Mouse (Mus musculus) midbrain, embryonic 13.5 days (tissue): ENCODE measurements around the gene Hspb6. TPM values are rescaled to one million over a fixed set of nuclear protein-coding genes. Genes with fewer than 3 reads are reported as not detected.
A peak's percentile ranks its signal among the peaks of the same experiment; 100 is the strongest.

Source experiments
- ATAC-seq: fragments of 200-750 bp; cut with Nextera tagmentation; 2 replicates; pipeline ENCODE4 v1.8.0; 2017; ENCODE audit warnings: mild to moderate bottlenecking, moderate TSS enrichment, moderate library complexity
- H3K27ac ChIP-seq: fragments of 300-500 bp; sonication (generic); 2 replicates; pipeline ENCODE4 v1.5.1; 2015; ENCODE audit warnings: inconsistent platforms, mild to moderate bottlenecking, moderate library complexity
- H3K27me3 ChIP-seq: fragments of 300-500 bp; sonication (generic); 2 replicates; pipeline ENCODE4 v1.6.1; 2015; ENCODE audit warnings: mild to moderate bottlenecking, inconsistent platforms
- H3K36me3 ChIP-seq: fragments of 300-500 bp; sonication (generic); 2 replicates; pipeline ENCODE4 v1.6.1; 2015; ENCODE audit warnings: mild to moderate bottlenecking, inconsistent platforms
- H3K4me1 ChIP-seq: fragments of 300-500 bp; sonication (generic); replicated peaks from 2 replicates; pipeline ENCODE4 v1.6.1; 2015; ENCODE audit warnings: inconsistent platforms
- H3K4me2 ChIP-seq: fragments of 300-500 bp; sonication (generic); replicated peaks from 2 replicates; pipeline ENCODE4 v1.6.1; 2015; ENCODE audit warnings: moderate library complexity, mild to moderate bottlenecking, inconsistent platforms
- H3K4me3 ChIP-seq: fragments of 300-500 bp; sonication (generic); replicated peaks from 2 replicates; pipeline ENCODE4 v1.5.1; 2015; ENCODE audit warnings: mild to moderate bottlenecking, inconsistent platforms
- H3K9ac ChIP-seq: fragments of 300-500 bp; sonication (generic); replicated peaks from 2 replicates; pipeline ENCODE4 v1.6.1; 2015; ENCODE audit warnings: mild to moderate bottlenecking, inconsistent platforms
- H3K9me3 ChIP-seq: fragments of 300-500 bp; sonication (generic); 2 replicates; pipeline ENCODE4 v1.6.1; 2016; ENCODE audit warnings: mild to moderate bottlenecking, inconsistent platforms
- WGBS: fragments of 180-500 bp; shearing (Covaris S2); methylation state at CpG from one replicate; pipeline ENCODE4 v1.1.7; 2015; 5-methylcytosine and 5-hydroxymethylcytosine counted together
- polyA plus RNA-seq: library from polyadenylated mRNA; unstranded; fragments of >200 nt; fragmentation: Nextera tagmentation; extraction: Ambion mirVana; gene quantifications from 2 replicates; pipeline ENCODE4 v1.2.1, GENCODE M21; 2015

Hspb6 gene
- polyA plus RNA-seq, 1 experiment from 2014 or later = 6.6 TPM

GRCm38 (mm10) chr7:30566033-30566432 is 14.1 kb downstream of the Hspb6 start:
- 91% methylated on average over 9 of the region's 9 CpGs for WGBS
- Histone ChIP-seq H3K4me1 (peaks cover 17% of the 10 kb centered on the region), H3K9ac (no peak overlapping the region), H3K36me3 (peaks cover 58% of the 10 kb centered on the region), H3K4me2 (no peak overlapping the region), H3K9me3 (no peaks in the 10 kb centered on the region), H3K4me3 (no peak overlapping the region), H3K27ac (no peak overlapping the region), H3K27me3 (no peaks in the 10 kb centered on the region)
- no peak for ATAC-seq

DNA sequence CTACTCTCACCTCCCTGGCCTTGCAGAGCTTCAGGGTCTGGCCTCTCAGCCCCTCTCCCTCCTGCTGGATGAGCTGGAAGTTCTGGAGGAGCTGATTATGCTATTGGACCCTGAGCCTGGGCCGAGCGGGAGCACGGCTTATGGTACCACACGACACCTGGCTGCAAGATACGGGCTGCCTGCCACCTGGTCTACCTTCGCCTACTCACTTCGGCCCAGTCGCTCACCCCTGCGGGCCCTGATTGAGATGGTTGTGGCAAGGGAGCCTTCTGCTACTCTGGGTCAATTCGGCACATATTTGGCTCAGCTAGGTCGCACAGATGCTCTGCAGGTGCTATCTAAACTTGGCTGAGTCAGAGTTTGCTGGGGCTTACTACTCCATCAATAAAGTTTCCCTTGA is 15.6 kb downstream of the Hspb6 start:
- H3K4me2 ChIP-seq = no peak overlapping the region
- H3K4me3 ChIP-seq = no peak overlapping the region
- 93% methylated on average over 11 of the region's 11 CpGs for WGBS
- no peak overlapping the region for H3K9ac ChIP-seq
- H3K27ac ChIP-seq = no peak overlapping the region
- H3K36me3 ChIP-seq = peaks cover 71% of the 10 kb centered on the region
- no peak for ATAC-seq
- H3K4me1 ChIP-seq = peaks cover 10% of the 10 kb centered on the region
- no peaks in the 10 kb centered on the region for H3K27me3 ChIP-seq
- no peaks in the 10 kb centered on the region for H3K9me3 ChIP-seq

DNA sequence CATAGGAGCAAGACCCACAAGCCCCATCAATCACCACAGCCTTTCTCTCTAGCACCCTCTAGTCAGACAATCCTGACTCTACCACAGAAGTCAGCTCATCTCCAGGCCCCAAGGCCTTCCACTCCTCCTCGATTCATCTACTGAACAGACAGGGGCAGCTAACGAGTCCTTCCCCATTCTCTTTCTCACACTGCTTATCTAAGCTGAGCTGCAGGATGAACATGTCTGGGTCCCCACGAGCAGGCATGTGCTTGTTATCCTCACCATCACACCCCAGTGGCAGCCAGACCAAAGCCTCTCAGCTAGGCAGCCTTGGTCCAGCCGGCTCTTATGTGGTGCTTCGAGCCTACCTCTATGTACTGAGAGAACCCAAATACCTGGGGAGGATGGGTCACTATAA is 20.4 kb downstream of the Hspb6 start:
- Histone ChIP-seq H3K4me3 (no peak overlapping the region), H3K9ac (no peak overlapping the region), H3K4me1 (no peaks in the 10 kb centered on the region), H3K27ac (no peak overlapping the region), H3K36me3 (peaks cover 96% of the 10 kb centered on the region), H3K27me3 (no peaks in the 10 kb centered on the region), H3K4me2 (no peak overlapping the region), H3K9me3 (no peaks in the 10 kb centered on the region)
- 90% methylated on average over 5 of the region's 5 CpGs for WGBS
- ATAC-seq = no peak

DNA sequence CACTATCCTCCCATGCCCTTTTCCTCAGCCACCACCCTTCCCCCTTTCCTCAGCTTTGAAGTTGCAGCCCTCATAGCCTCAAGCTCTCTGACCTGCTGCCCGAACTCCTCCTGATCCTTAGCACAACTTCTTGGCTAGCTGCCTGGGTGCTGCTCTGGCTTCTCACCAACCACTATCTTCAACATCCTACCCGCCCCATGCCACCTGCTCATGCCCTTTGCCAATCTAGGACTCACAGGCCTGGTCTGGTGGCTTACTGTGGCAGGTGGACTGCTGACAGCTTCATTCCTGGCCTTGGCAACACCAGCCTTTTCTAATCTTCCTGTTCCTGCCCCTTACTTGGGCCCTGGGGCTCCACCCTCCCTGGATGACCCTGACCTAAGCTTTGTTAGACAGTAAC is 21.0 kb downstream of the Hspb6 start:
- Histone ChIP-seq H3K4me3 (no peak overlapping the region), H3K27me3 (no peaks in the 10 kb centered on the region), H3K27ac (no peak overlapping the region), H3K9me3 (no peaks in the 10 kb centered on the region), H3K9ac (no peak overlapping the region), H3K36me3 (peaks cover 97% of the 10 kb centered on the region), H3K4me2 (no peak overlapping the region), H3K4me1 (no peaks in the 10 kb centered on the region)
- 93% methylated on average over 2 of the region's 2 CpGs for WGBS
- no peak for ATAC-seq

DNA sequence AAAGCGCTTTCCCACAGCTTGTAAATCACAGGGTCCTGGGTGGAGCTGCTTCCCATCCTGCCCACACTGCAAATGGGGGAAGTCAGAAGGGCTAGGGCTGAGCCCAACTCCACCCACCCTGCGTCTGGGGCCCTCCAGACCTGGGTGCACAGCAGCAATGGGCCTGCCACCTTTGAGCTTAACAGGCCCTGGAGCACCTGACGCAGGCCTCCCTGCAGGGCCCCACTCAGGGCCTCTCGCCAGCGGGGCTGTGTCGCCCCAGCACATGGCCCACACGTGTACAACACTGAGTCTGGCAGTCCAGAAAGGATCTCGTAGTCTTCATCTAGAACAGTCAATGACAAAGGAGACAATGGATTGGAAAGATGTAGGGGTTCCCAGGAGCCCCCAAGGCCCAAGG is 28.0 kb downstream of the Hspb6 start:
- H3K9ac ChIP-seq = no peak overlapping the region
- H3K4me1 ChIP-seq = no peaks in the 10 kb centered on the region
- no peaks in the 10 kb centered on the region for H3K9me3 ChIP-seq
- H3K4me3 ChIP-seq = no peak overlapping the region
- peaks cover 100% of the 10 kb centered on the region for H3K36me3 ChIP-seq
- no peaks in the 10 kb centered on the region for H3K27me3 ChIP-seq
- no peak overlapping the region for H3K27ac ChIP-seq
- H3K4me2 ChIP-seq = no peak overlapping the region
- 0 out of 2 replicates have a peak, but pooled peaks have one; percentile 34 for ATAC-seq
- WGBS = 92% methylated on average over 8 of the region's 8 CpGs

DNA sequence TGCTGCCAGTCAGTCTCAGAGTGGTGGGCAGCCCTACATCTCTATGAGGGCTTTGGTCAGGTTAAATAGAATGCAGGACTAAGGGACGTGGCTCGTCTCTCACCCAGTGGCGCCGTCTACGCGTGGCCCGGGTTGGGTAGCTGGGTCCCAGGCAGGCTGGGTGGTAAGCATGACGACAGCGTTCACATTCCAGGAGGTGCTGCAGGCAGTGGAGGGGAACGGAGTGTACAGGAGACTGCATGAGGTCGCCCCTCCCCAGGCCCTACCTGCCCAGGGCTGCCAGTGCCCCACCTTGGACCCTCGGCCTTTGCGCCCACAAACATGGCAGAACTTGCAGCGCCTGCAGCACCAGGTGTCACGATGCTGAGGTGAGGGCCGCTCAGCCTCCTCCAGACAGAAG is 29.6 kb downstream of the Hspb6 start:
- Histone ChIP-seq H3K4me2 (no peak overlapping the region), H3K27ac (no peak overlapping the region), H3K36me3 (peaks cover 100% of the 10 kb centered on the region), H3K4me1 (peaks cover 3% of the 10 kb centered on the region), H3K27me3 (no peaks in the 10 kb centered on the region), H3K9ac (no peak overlapping the region), H3K4me3 (no peak overlapping the region), H3K9me3 (no peaks in the 10 kb centered on the region)
- WGBS = 94% methylated on average over 16 of the region's 16 CpGs
- ATAC-seq = no peak

- H3K27ac ChIP-seq = no peak overlapping the region
- 98% methylated on average over 10 of the region's 10 CpGs for WGBS
- no peak for ATAC-seq
- H3K4me1 ChIP-seq = peaks cover 16% of the 10 kb centered on the region
- no peak overlapping the region for H3K9ac ChIP-seq
- H3K27me3 ChIP-seq = no peaks in the 10 kb centered on the region
- no peak overlapping the region for H3K4me3 ChIP-seq
- H3K9me3 ChIP-seq = no peaks in the 10 kb centered on the region
- peaks cover 75% of the 10 kb centered on the region for H3K36me3 ChIP-seq
- no peak overlapping the region for H3K4me2 ChIP-seq
Measured at GRCm38 (mm10) chr7:30584339-30584738, 32.4 kb downstream of the Hspb6 start.

GRCm38 (mm10) chr7:30585170-30585569 is 33.2 kb downstream of the Hspb6 start:
- Histone ChIP-seq H3K4me1 (peaks cover 22% of the 10 kb centered on the region), H3K4me2 (no peak overlapping the region), H3K27ac (no peak overlapping the region), H3K9ac (no peak overlapping the region), H3K9me3 (no peaks in the 10 kb centered on the region), H3K4me3 (no peak overlapping the region), H3K27me3 (no peaks in the 10 kb centered on the region), H3K36me3 (peaks cover 67% of the 10 kb centered on the region)
- WGBS = 88% methylated on average over 7 of the region's 7 CpGs
- no peak for ATAC-seq

DNA sequence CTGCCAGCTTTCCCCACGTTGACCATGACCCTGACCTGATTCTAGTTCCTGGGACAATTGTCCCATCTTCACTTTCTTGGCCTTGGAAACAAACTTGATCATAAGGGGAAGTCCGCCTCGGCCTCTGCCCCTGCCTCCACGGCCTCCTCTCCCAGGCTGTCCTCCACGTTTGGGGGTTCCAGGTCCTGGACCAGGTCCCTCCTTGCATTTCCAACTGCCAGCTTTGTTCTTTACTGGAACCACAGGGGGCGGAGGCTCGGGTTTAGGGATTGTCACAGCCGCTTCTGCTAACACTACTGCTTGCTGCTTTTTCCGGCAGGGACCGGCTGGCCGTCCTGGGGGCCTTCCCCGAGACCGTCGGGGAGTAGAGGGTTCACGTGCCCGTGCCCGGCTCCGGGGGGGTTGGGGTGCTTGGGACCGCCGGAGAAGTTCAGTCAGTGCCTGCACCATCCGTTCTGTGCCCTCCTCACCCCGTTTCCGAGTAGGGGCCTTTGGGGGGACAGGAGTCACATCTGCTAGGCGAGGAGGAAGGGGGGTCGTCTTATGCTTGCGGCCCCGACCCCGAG is 34.6 kb downstream of the Hspb6 start:
- no peaks in the 10 kb centered on the region for H3K27me3 ChIP-seq
- peaks cover 53% of the 10 kb centered on the region for H3K36me3 ChIP-seq
- H3K9me3 ChIP-seq = no peaks in the 10 kb centered on the region
- ATAC-seq = no peak
- H3K9ac ChIP-seq = peak overlapping the region; percentile 99
- peak overlapping the region; percentile 80 for H3K4me2 ChIP-seq
- H3K27ac ChIP-seq = no peak overlapping the region
- peaks cover 23% of the 10 kb centered on the region for H3K4me1 ChIP-seq
- H3K4me3 ChIP-seq = peak overlapping the region; percentile 99
- 88% methylated on average over 28 of the region's 28 CpGs for WGBS

DNA sequence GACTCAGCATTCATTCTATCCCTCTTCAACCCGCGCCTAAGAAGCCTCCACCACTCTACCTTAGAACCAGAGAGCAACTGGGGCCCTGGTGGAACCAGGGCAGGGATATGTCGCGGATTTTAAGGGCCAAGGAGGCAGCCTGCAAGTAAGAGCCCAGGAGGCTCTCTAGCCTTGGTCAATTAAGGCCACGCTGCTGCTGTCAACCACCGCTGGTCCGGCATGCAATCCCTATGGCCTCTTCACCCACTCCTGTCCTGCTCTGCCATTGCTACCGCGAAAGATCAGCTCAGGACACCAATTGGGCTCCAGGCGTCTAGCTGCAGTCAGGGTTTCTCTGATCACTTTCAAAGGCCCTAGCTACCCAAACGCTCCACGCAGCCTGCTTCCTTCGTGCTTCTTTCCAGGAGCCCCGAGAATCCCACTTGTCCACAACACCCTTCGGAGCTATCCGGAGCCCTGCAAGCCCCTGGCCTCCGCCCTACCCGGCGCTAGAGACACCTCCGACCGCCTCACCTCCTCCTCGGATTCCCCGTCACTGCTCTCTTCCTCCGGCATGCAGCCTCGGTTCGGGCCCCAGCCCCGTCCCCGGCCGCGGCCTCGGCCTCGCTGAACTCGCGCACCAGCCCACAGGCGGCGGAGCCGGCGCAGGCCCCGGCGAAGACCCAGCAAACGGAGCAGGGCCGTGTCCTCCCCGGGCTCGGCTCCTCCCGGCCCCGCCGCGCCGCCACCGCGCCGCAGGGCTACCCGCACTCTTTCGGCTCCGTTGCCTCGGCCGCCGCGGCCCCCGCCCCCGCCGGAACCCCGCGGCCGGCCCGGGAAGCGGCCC is 36.1 kb downstream of the Hspb6 start:
- Histone ChIP-seq H3K27ac (peak overlapping the region; percentile 95), H3K27me3 (no peaks in the 10 kb centered on the region), H3K9ac (peak overlapping the region; percentile 99), H3K4me1 (peaks cover 26% of the 10 kb centered on the region), H3K4me3 (peak overlapping the region; percentile 99), H3K9me3 (no peaks in the 10 kb centered on the region), H3K36me3 (peaks cover 38% of the 10 kb centered on the region), H3K4me2 (peak overlapping the region; percentile 80)
- ATAC-seq = peak; percentile 55
- WGBS = under 1% methylated on average over 51 of the region's 67 CpGs

- Histone ChIP-seq H3K4me3 (peak within 1 kb of the TSS; percentile 99), H3K4me1 (peaks cover 32% of the 10 kb centered on the region), H3K9ac (peak within 1 kb of the TSS; percentile 99), H3K4me2 (peak within 1 kb of the TSS; percentile 80), H3K9me3 (no peaks in the 10 kb centered on the region), H3K36me3 (peaks cover 30% of the 10 kb centered on the region), H3K27ac (peak within 1 kb of the TSS; percentile 95), H3K27me3 (no peaks in the 10 kb centered on the region)
- under 1% methylated on average over 62 of the region's 68 CpGs for WGBS
- ATAC-seq = peak; percentile 97
Measured at GRCm38 (mm10) chr7:30588676-30589434, 36.9 kb downstream of the Hspb6 start, which contains the start of gene Kmt2b. Gene Kmt2b, minus strand, starts transcription at chr7:30588726.
